Mouse (Mus musculus): ENCODE data around the gene Nmur1.

GRCm38 (mm10) chr1:86443386-86444172 is 17.6 kb upstream of the Nmur1 start:
- TF ChIP-seq POLR2A (IDR thresholded peaks at IDR 0.05; ENCODE audit: borderline replicate concordance, low read depth, low read length) (no peak), CTCF (IDR thresholded peaks at IDR 0.05; ENCODE audit: low read depth, low read length) (no peak)
